Mouse (Mus musculus) forebrain, embryonic 14.5 days (tissue): Measurements from ENCODE around the gene Cog2. TPM values are rescaled to one million over a fixed set of nuclear protein-coding genes. Genes with fewer than 3 reads are reported as not detected.

Experiments
- ATAC-seq: fragments of 200-750 bp; cut with Nextera tagmentation; 2 replicates; pipeline ENCODE4 v1.8.0; 2017; ENCODE audit warnings: mild to moderate bottlenecking, moderate library complexity
- DNase-seq: peaks from one replicate; pipeline ENCODE4 v3.0.0-alpha.2; 2015; ENCODE audit warnings: low spot score
- H3K27ac ChIP-seq: fragments of 300-500 bp; sonication (generic); 2 replicates; pipeline ENCODE4 v1.5.1; 2014; ENCODE audit warnings: low read depth, mild to moderate bottlenecking, control low read depth, low read length, moderate library complexity
- H3K27me3 ChIP-seq: fragments of 300-500 bp; sonication (generic); replicated peaks from 2 replicates; pipeline ENCODE4 v1.6.1; 2014; ENCODE audit warnings: low read length, control low read depth, mixed read lengths; ENCODE audit not compliant: control insufficient read depth, insufficient read depth
- H3K36me3 ChIP-seq: fragments of 300-500 bp; sonication (generic); 2 replicates; pipeline ENCODE4 v1.6.1; 2014; ENCODE audit warnings: low read length, control low read depth; ENCODE audit not compliant: control insufficient read depth, insufficient read depth
- H3K4me1 ChIP-seq: fragments of 300-500 bp; sonication (generic); 2 replicates; pipeline ENCODE4 v1.6.1; 2014; ENCODE audit warnings: antibody characterized with exemption, low read length, control low read depth; ENCODE audit not compliant: control insufficient read depth, insufficient read depth
- H3K4me2 ChIP-seq: fragments of 300-500 bp; sonication (generic); 2 replicates; pipeline ENCODE4 v1.6.1; 2014; ENCODE audit warnings: mild to moderate bottlenecking, control low read depth, low read length
- H3K4me3 ChIP-seq: fragments of 300-500 bp; sonication (generic); 2 replicates; pipeline ENCODE4 v1.5.1; 2014; ENCODE audit warnings: low read depth, low read length, control low read depth
- H3K9ac ChIP-seq: fragments of 300-500 bp; sonication (generic); 2 replicates; pipeline ENCODE4 v1.6.1; 2014; ENCODE audit warnings: mild to moderate bottlenecking, low read length, control low read depth, moderate library complexity
- H3K9me3 ChIP-seq: fragments of 300-500 bp; sonication (generic); replicated peaks from 2 replicates; pipeline ENCODE4 v1.6.1; 2016; ENCODE audit warnings: low read length, control low read depth, mixed read lengths; ENCODE audit not compliant: control insufficient read depth
- WGBS: fragments of 180-500 bp; shearing (Covaris S2); extraction: QIAGEN DNeasy Blood & Tissue Kit; methylation state at CpG from one replicate; pipeline ENCODE4 v1.1.7; 2014; 5-methylcytosine and 5-hydroxymethylcytosine counted together
- polyA plus RNA-seq: library from polyadenylated mRNA; unstranded; fragments of >200 nt; fragmentation: Nextera tagmentation; extraction: Ambion mirVana; gene quantifications from 2 replicates; pipeline ENCODE4 v1.2.1, GENCODE M21; 2014

The Cog2 gene
- polyA plus RNA-seq, 1 experiment from 2014 or later: 37.0 TPM

DNA sequence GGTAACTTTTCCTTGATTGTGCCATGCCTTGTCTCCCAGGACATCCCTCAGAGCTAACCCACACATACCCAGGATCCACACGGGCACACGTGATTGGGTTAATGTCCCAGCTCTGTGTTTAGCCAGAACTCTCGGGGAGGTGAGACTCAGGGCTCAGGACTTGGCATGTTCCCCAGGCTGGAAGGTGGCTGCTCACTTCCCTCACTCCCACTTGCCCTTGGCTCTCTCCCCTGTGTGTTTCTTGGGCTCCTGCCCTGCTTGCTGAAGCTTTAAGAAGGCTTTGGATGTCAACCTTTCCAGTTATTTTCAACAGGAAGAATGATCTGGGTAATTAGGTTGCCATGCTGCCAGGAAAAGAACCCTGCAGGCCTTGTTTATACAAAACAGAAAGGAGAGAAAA lies 26.2 kb upstream of the Cog2 start:
- Histone ChIP-seq H3K4me3 (no peak overlapping the region), H3K9ac (no peak overlapping the region), H3K4me2 (no peak overlapping the region), H3K27me3 (no peaks in the 10 kb centered on the region), H3K4me1 (no peaks in the 10 kb centered on the region), H3K9me3 (no peaks in the 10 kb centered on the region), H3K36me3 (no peaks in the 10 kb centered on the region), H3K27ac (no peak overlapping the region)
- ATAC-seq (no peak), DNase-seq (peak; percentile 20)
- 80% methylated on average over 3 of the region's 3 CpGs for WGBS

GRCm38 (mm10) chr8:124494955-124495354 lies 25.6 kb upstream of the Cog2 start:
- Histone ChIP-seq H3K9ac (no peak overlapping the region), H3K27me3 (no peaks in the 10 kb centered on the region), H3K4me2 (no peak overlapping the region), H3K4me3 (no peak overlapping the region), H3K4me1 (no peaks in the 10 kb centered on the region), H3K9me3 (no peaks in the 10 kb centered on the region), H3K36me3 (no peaks in the 10 kb centered on the region), H3K27ac (no peak overlapping the region)
- no peak for DNase-seq
- no peak for ATAC-seq
- 89% methylated on average over 15 of the region's 15 CpGs for WGBS

DNA sequence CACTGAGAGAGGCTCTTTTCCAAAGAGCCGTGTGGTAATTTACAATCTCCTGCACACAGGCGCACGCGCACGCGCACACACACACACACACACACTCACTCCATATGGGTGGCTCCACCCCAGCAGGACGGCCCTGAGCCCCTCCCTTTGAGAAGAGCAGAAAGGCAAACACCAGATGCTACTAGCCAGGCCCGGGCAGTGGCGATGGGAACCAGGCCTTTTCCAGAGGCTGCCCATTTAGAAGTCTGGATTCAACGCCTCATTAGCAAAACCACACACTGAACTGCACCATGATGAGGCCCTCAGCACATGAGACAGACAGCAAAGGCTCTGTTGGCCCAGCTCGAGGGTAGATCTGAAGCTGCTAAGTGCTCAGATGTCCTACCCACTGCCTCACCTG lies 24.9 kb upstream of the Cog2 start:
- DNase-seq: peak; percentile 17

GRCm38 (mm10) chr8:124496266-124496665 lies 24.3 kb upstream of the Cog2 start:
- DNase-seq (no peak), ATAC-seq (no peak)
- WGBS: 85% methylated on average over 4 of the region's 4 CpGs
- Histone ChIP-seq H3K27me3 (no peaks in the 10 kb centered on the region), H3K4me1 (no peaks in the 10 kb centered on the region), H3K9ac (no peak overlapping the region), H3K9me3 (no peaks in the 10 kb centered on the region), H3K36me3 (no peaks in the 10 kb centered on the region), H3K4me3 (no peak overlapping the region), H3K4me2 (no peak overlapping the region), H3K27ac (no peak overlapping the region)

More for the DNA sequence above, 24.9 kb upstream of the Cog2 start:
- Histone ChIP-seq H3K4me2 (no peak overlapping the region), H3K36me3 (no peaks in the 10 kb centered on the region), H3K4me3 (no peak overlapping the region), H3K27ac (no peak overlapping the region), H3K27me3 (no peaks in the 10 kb centered on the region), H3K9ac (no peak overlapping the region), H3K4me1 (no peaks in the 10 kb centered on the region), H3K9me3 (no peaks in the 10 kb centered on the region)
- no peak for ATAC-seq
- WGBS: 80% methylated on average over 11 of the region's 11 CpGs

- Histone ChIP-seq H3K4me1 (no peaks in the 10 kb centered on the region), H3K9me3 (no peaks in the 10 kb centered on the region), H3K4me3 (no peak overlapping the region), H3K27ac (no peak overlapping the region), H3K4me2 (no peak overlapping the region), H3K36me3 (no peaks in the 10 kb centered on the region), H3K9ac (no peak overlapping the region), H3K27me3 (no peaks in the 10 kb centered on the region)
- WGBS: 90% methylated on average over 5 of the region's 5 CpGs
- DNase-seq (no peak), ATAC-seq (no peak)
These were observed 23.7 kb upstream of the Cog2 start for GRCm38 (mm10) chr8:124496871-124497270.

DNA sequence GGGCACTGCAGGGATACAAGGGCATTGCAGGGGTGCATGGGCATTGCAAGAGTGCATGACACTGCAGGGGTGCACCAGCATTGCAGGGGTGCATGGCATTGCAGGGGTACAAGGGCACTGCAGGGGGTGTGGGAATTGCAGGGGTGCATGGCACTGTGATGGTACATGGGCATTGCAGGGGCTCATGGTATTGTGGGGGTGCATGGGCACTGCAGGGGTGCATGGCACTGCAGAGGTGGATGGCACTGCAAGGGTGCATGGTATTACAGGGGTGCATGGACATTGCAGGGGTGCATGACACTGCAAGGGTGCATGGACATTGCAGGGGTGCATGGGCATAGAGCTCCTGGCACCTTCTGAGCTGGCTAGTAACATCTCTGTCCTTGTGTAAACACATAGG lies 22.2 kb upstream of the Cog2 start:
- no peak for ATAC-seq

DNA sequence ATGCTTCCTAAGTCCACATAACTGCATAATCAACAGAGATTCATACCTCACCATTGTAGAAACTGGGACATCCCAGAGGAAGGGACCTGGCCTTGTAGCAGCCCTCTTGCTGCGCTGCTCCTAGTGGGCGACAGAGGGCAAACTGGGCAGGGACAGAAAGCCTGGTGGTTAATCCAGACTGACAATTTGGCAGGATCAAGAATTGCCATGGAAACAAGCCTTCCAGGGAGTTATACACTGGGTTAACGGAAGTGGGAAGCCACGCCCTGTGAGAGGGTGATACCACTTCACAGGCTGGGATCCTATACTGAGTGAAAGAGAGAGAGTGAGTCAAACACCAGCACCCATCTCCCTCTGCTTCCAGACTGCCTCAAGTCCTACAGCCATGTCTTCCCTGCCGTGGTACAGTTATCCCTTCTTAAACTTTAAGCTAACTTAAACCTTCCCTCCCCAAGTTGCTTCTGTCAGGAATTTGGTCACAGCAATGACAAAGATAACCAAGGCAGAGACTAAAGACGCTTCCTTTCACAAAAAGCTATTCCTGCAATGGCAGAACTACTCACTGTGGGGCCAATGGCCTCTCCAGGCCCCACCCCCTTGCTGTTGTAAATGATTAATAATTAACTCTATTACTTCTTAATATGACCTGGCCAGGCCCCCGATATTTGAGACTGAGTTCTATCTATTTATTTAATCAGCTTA lies 21.2 kb upstream of the Cog2 start:
- Histone ChIP-seq H3K4me2 (no peak overlapping the region), H3K27ac (no peak overlapping the region), H3K36me3 (no peaks in the 10 kb centered on the region), H3K4me3 (no peak overlapping the region), H3K4me1 (no peaks in the 10 kb centered on the region), H3K27me3 (no peaks in the 10 kb centered on the region), H3K9ac (no peak overlapping the region), H3K9me3 (no peaks in the 10 kb centered on the region)
- ATAC-seq: no peak
- peak; percentile 7 for DNase-seq
- WGBS: 58% methylated on average over 7 of the region's 7 CpGs

More for the DNA sequence above, 22.2 kb upstream of the Cog2 start:
- no peaks in the 10 kb centered on the region for H3K9me3 ChIP-seq
- H3K4me3 ChIP-seq: no peak overlapping the region
- DNase-seq: no peak
- H3K9ac ChIP-seq: no peak overlapping the region
- no peaks in the 10 kb centered on the region for H3K27me3 ChIP-seq
- no peaks in the 10 kb centered on the region for H3K36me3 ChIP-seq
- no peaks in the 10 kb centered on the region for H3K4me1 ChIP-seq
- H3K27ac ChIP-seq: no peak overlapping the region
- H3K4me2 ChIP-seq: no peak overlapping the region

DNA sequence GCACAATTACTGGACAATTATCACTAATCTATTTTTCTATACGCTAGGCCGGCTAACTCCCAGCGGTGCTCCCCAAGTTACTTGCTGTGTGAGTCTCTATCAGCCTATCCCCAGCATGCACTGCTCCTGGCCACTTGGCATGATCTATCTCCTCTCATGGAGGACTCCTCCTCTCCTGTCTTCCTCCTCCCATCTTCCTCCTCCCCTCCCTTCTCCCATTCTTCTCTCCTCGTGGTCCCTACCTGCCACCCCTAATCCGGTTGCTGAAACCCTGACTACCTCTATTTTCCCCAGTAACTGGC lies 20.7 kb upstream of the Cog2 start:
- ATAC-seq (no peak), DNase-seq (no peak)
- Histone ChIP-seq H3K4me2 (no peak overlapping the region), H3K4me3 (no peak overlapping the region), H3K4me1 (no peaks in the 10 kb centered on the region), H3K27me3 (no peaks in the 10 kb centered on the region), H3K36me3 (no peaks in the 10 kb centered on the region), H3K9me3 (no peaks in the 10 kb centered on the region), H3K27ac (no peak overlapping the region), H3K9ac (no peak overlapping the region)
- WGBS: 80% methylated on average over 5 of the region's 5 CpGs

DNA sequence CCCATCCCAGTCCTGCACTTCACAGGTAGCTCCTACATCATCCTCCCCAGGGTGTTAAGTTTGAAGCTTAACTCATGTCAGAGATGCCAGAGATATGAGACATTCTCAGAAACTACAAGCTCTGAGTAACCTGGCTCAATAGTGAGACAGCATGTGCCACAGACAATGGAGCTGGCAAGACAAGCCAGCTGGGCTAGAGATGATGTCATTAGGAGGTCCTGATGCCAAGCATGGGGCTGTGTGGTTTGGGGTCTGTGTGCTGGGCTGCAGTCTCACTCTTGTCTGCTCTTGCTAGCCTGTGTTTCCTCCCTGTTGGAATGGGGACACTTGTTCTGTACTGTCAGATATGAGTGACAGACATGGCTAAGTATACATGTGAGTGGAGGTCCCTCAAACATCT lies 14.9 kb upstream of the Cog2 start:
- H3K9me3 ChIP-seq: no peaks in the 10 kb centered on the region
- H3K27ac ChIP-seq: no peak overlapping the region
- no peaks in the 10 kb centered on the region for H3K27me3 ChIP-seq
- DNase-seq (peak; percentile 6), ATAC-seq (no peak)
- H3K4me3 ChIP-seq: no peak overlapping the region
- no peak overlapping the region for H3K9ac ChIP-seq
- H3K4me1 ChIP-seq: no peaks in the 10 kb centered on the region
- H3K36me3 ChIP-seq: no peaks in the 10 kb centered on the region
- no peak overlapping the region for H3K4me2 ChIP-seq
